Mouse (Mus musculus) forebrain, embryonic 14.5 days (tissue): Measurements from ENCODE around the gene Pfdn6. TPM values are rescaled to one million over a fixed set of nuclear protein-coding genes. Genes with fewer than 3 reads are reported as not detected.

Experiments used
- ATAC-seq: fragments of 200-750 bp; cut with Nextera tagmentation; 2 replicates; pipeline ENCODE4 v1.8.0; 2017; ENCODE audit warnings: mild to moderate bottlenecking, moderate library complexity
- DNase-seq: peaks from one replicate; pipeline ENCODE4 v3.0.0-alpha.2; 2015; ENCODE audit warnings: low spot score
- H3K27ac ChIP-seq: fragments of 300-500 bp; sonication (generic); 2 replicates; pipeline ENCODE4 v1.5.1; 2014; ENCODE audit warnings: low read depth, mild to moderate bottlenecking, control low read depth, low read length, moderate library complexity
- H3K27me3 ChIP-seq: fragments of 300-500 bp; sonication (generic); replicated peaks from 2 replicates; pipeline ENCODE4 v1.6.1; 2014; ENCODE audit warnings: low read length, control low read depth, mixed read lengths; ENCODE audit not compliant: control insufficient read depth, insufficient read depth
- H3K36me3 ChIP-seq: fragments of 300-500 bp; sonication (generic); 2 replicates; pipeline ENCODE4 v1.6.1; 2014; ENCODE audit warnings: low read length, control low read depth; ENCODE audit not compliant: control insufficient read depth, insufficient read depth
- H3K4me1 ChIP-seq: fragments of 300-500 bp; sonication (generic); 2 replicates; pipeline ENCODE4 v1.6.1; 2014; ENCODE audit warnings: antibody characterized with exemption, low read length, control low read depth; ENCODE audit not compliant: control insufficient read depth, insufficient read depth
- H3K4me2 ChIP-seq: fragments of 300-500 bp; sonication (generic); 2 replicates; pipeline ENCODE4 v1.6.1; 2014; ENCODE audit warnings: mild to moderate bottlenecking, control low read depth, low read length
- H3K4me3 ChIP-seq: fragments of 300-500 bp; sonication (generic); 2 replicates; pipeline ENCODE4 v1.5.1; 2014; ENCODE audit warnings: low read depth, low read length, control low read depth
- H3K9ac ChIP-seq: fragments of 300-500 bp; sonication (generic); 2 replicates; pipeline ENCODE4 v1.6.1; 2014; ENCODE audit warnings: mild to moderate bottlenecking, low read length, control low read depth, moderate library complexity
- H3K9me3 ChIP-seq: fragments of 300-500 bp; sonication (generic); replicated peaks from 2 replicates; pipeline ENCODE4 v1.6.1; 2016; ENCODE audit warnings: low read length, control low read depth, mixed read lengths; ENCODE audit not compliant: control insufficient read depth
- WGBS: fragments of 180-500 bp; shearing (Covaris S2); extraction: QIAGEN DNeasy Blood & Tissue Kit; methylation state at CpG from one replicate; pipeline ENCODE4 v1.1.7; 2014; 5-methylcytosine and 5-hydroxymethylcytosine counted together
- polyA plus RNA-seq: library from polyadenylated mRNA; unstranded; fragments of >200 nt; fragmentation: Nextera tagmentation; extraction: Ambion mirVana; gene quantifications from 2 replicates; pipeline ENCODE4 v1.2.1, GENCODE M21; 2014

Pfdn6 gene
- polyA plus RNA-seq, 1 experiment from 2014 or later, result 185 TPM

DNA sequence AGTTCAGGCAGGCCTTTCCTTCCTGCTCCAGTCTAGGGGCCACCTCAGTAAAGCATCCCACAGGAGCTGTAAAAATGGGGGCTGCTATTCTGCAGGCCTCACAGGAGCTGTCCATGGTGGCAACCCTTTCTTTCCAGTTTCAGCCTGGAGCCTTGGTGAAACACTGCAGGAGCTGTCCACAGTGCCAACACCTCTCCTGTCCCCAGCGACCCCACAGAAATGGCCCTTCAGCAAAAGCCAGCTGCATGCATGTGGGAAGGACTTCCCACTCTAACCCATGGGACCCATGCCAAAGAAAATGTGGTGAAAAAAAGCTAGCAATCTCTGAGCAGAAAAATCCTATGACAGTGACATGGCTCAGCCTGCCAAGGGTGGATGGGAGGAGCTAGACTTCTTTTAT lies 32.5 kb upstream of the Pfdn6 start:
- H3K27ac ChIP-seq, result no peak overlapping the region
- WGBS, result 5% methylated on average over 1 of the region's 1 CpGs
- no peaks in the 10 kb centered on the region for H3K9me3 ChIP-seq
- H3K4me1 ChIP-seq, result no peaks in the 10 kb centered on the region
- no peak overlapping the region for H3K9ac ChIP-seq
- ATAC-seq, result no peak
- H3K4me3 ChIP-seq, result no peak overlapping the region
- DNase-seq, result no peak
- H3K36me3 ChIP-seq, result no peaks in the 10 kb centered on the region
- peaks cover 3% of the 10 kb centered on the region for H3K27me3 ChIP-seq
- no peak overlapping the region for H3K4me2 ChIP-seq

DNA sequence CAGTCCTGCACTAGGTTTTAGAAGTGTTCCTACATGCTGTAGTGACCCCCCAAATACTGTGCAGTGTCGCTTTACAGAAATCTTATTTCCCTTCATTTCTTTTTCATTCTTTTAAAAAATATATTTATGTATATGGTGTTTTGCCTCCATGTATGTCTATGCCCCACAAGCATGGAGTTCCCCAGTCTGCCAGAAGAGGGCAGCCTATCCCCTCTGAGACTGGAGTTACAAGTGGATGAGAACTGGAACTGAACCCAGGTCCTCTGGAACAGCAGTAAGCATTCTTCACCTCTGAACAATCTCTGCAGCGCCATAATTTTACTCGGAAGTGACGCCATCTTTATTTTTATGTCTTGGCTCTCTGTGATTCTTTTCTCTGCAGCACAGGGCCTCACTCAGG lies 29.3 kb upstream of the Pfdn6 start:
- Histone ChIP-seq H3K9me3 (no peaks in the 10 kb centered on the region), H3K36me3 (peaks cover 19% of the 10 kb centered on the region), H3K4me1 (no peaks in the 10 kb centered on the region), H3K4me3 (no peak overlapping the region), H3K27me3 (no peaks in the 10 kb centered on the region), H3K9ac (no peak overlapping the region), H3K27ac (no peak overlapping the region), H3K4me2 (no peak overlapping the region)
- DNase-seq (no peak), ATAC-seq (no peak)
- WGBS, result 82% methylated on average over 4 of the region's 4 CpGs

DNA sequence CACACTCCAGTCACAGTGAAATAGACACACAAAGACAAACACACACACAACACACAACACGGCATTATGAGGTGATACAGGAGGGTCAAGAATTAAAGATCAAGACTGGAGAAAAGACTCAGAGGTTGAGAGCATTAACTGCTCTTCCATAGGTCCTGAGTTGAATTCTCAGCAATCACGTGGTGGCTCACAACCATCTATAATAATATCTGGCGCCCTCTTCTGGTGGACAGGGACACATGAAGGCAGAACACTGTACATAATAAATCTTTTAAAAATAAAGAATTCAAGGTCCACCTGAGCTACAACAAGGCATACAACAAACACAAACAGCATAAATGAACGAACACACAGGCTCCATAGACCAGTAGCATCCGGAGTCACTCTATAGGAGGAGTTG lies 28.8 kb upstream of the Pfdn6 start:
- Histone ChIP-seq H3K4me3 (no peak overlapping the region), H3K27me3 (no peaks in the 10 kb centered on the region), H3K4me2 (no peak overlapping the region), H3K4me1 (no peaks in the 10 kb centered on the region), H3K36me3 (peaks cover 21% of the 10 kb centered on the region), H3K9me3 (no peaks in the 10 kb centered on the region), H3K27ac (no peak overlapping the region), H3K9ac (no peak overlapping the region)
- ATAC-seq (peak; percentile 77), DNase-seq (peak; percentile 73)
- 31% methylated on average over 5 of the region's 5 CpGs for WGBS

DNA sequence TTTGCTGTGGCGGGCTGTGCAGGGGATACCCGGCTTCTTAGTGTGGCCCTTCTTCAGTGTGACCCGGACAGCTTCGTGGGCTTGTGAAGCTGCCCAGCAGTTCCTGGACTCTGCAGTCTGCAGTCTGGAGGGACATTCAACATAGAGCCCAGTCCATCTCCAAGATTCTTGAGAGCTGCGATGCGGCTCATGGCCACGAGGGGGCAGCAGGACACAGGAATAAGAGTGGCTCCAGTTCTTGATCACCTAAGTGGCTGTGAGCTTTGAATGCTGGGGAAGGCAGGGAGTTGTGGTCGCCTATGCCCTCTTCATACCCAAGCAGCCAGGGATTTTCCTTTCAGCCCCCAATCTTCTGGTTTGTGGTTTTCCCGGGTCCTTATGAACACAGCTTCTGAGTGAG lies 28.3 kb upstream of the Pfdn6 start:
- H3K9ac ChIP-seq, result no peak overlapping the region
- no peaks in the 10 kb centered on the region for H3K27me3 ChIP-seq
- no peak overlapping the region for H3K27ac ChIP-seq
- no peaks in the 10 kb centered on the region for H3K9me3 ChIP-seq
- peaks cover 24% of the 10 kb centered on the region for H3K36me3 ChIP-seq
- ATAC-seq (peak; percentile 82), DNase-seq (peak; percentile 85)
- WGBS, result 2% methylated on average over 9 of the region's 9 CpGs
- no peak overlapping the region for H3K4me3 ChIP-seq
- H3K4me2 ChIP-seq, result no peak overlapping the region
- no peaks in the 10 kb centered on the region for H3K4me1 ChIP-seq

DNA sequence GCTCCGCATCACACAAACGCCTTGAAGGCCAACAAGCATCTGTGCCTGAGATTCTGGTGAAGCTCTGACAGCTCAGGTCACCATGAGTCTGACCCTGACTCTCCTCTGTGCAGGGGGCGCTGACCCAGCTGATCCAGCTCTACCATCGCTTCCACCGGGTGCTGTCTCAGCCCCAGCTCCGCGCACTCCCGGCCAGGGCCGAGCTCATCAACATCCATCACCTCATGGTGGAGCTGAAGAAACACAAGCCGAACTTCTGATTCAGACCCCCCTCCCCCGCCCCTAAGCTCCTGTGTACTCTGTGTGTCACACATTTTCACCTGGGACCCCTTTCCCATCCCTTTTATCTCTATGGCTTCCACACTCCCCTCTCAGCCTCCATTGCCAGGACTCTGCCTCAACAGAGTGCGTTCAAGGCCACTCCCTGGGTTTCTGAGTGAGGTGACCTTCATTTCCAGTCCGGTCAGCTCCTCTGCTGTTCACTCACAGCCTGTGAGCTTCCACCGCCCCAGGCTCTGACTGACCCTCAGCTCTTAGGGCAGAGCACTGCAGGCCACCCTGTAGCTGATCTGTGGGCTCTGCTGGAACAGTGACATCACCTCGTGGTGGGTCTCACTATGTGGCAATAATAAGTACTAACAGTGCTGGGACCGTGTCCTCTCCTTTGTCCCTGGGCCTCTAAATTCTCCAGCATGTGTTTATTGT lies 25.9 kb upstream of the Pfdn6 start:
- no peak for ATAC-seq
- 92% methylated on average over 16 of the region's 16 CpGs for WGBS
- Histone ChIP-seq H3K9me3 (no peaks in the 10 kb centered on the region), H3K4me3 (no peak overlapping the region), H3K27ac (no peak overlapping the region), H3K36me3 (peaks cover 49% of the 10 kb centered on the region), H3K4me2 (no peak overlapping the region), H3K9ac (no peak overlapping the region), H3K4me1 (no peaks in the 10 kb centered on the region), H3K27me3 (no peaks in the 10 kb centered on the region)
- DNase-seq, result no peak

DNA sequence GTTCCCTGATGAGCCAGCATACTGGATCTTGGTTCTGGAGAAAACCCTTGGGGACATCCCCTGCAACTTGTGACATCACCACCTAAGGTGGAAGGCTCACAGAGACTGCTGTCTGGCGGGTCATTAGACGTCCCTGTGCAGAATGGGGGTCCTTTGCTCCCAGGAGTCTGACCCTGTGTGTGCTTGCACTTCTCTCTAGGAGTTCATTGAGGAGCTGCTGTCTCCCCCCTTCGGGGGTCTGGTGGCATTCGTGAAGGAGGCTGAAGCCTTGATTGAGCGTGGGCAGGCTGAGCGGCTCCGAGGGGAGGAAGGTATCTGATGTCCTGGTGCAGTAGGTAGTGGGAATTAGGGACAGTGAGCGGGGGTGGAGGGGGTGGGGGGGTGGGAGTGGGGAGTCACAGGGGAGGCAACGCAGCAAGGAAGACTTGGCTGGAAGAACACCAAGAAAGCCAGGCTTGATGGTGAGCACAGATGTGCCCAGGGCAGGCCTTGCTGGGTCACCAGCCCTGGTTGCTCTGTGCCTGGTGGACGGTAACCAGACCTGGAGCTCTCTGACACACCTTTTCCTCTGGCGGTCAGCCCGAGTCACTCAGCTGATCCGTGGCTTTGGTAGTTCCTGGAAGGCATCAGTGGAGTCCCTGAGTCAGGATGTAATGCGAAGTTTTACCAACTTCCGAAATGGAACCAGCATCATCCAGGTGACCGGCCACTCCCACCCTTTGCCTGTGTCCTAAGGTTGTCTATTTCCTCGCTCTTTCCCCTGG lies 25.1 kb upstream of the Pfdn6 start:
- Histone ChIP-seq H3K4me3 (no peak overlapping the region), H3K27me3 (no peaks in the 10 kb centered on the region), H3K36me3 (peaks cover 55% of the 10 kb centered on the region), H3K4me1 (no peaks in the 10 kb centered on the region), H3K9ac (no peak overlapping the region), H3K27ac (no peak overlapping the region), H3K4me2 (no peak overlapping the region), H3K9me3 (no peaks in the 10 kb centered on the region)
- ATAC-seq, result no peak
- WGBS, result 92% methylated on average over 17 of the region's 17 CpGs
- DNase-seq, result no peak

DNA sequence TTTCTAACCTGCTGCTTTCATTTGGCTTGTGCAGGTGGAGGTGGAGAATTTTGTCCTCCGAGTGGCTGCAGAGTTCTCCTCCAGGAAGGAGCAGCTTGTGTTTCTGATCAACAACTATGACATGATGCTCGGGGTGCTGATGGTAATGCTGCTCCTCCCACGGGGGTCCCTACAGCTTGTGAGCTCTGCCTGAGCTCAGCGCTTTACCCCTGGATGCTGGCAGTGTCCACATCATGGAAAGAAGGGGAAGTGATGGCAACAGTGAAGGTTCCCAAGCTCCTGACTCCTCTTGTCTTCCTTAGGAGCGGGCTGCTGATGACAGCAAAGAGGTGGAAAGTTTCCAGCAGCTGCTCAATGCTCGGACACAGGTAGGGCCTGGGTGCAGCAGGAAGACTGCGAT lies 22.7 kb upstream of the Pfdn6 start:
- no peak overlapping the region for H3K4me2 ChIP-seq
- ATAC-seq, result no peak
- no peaks in the 10 kb centered on the region for H3K4me1 ChIP-seq
- H3K27ac ChIP-seq, result no peak overlapping the region
- no peak overlapping the region for H3K9ac ChIP-seq
- 88% methylated on average over 7 of the region's 7 CpGs for WGBS
- H3K27me3 ChIP-seq, result no peaks in the 10 kb centered on the region
- no peak for DNase-seq
- H3K4me3 ChIP-seq, result no peak overlapping the region
- H3K9me3 ChIP-seq, result no peaks in the 10 kb centered on the region
- H3K36me3 ChIP-seq, result peaks cover 75% of the 10 kb centered on the region

DNA sequence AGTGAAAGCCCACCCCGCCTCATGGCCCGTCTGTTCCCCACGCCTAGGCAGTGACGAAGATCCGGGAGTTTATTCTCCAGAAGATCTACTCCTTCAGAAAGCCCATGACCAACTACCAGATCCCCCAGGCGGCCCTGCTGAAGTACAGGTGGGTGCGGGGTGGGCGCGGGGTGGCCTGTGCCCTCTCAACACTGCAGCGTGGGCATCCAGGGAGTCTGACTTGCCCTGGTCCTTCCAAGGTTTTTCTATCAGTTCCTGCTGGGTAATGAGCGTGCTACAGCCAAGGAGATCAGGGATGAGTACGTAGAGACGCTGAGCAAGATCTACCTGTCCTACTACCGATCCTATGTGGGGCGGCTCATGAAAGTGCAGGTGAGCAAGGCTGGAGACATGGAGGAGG lies 19.8 kb upstream of the Pfdn6 start:
- ATAC-seq, result no peak
- H3K4me1 ChIP-seq, result peaks cover 7% of the 10 kb centered on the region

DNA sequence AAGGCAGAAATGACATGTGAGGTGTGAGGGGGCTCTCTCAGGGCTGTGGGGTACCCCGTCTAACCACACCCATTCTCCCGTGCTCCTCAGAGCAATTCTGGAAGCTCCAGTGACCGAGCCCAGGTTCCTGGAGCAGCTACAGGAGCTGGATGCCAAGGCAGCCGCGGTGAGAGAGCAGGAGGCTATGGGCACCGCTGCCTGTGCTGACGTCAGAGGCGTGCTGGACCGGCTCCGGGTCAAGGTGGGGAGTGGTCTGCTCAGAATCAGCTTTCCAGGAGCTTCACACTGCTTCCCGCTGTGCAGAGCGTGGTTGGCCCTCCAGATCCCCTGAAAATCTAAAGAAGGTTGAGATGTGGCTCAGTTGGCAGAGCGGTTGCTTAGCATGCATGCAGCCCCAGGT lies 19.0 kb upstream of the Pfdn6 start:
- H3K4me1 ChIP-seq, result peaks cover 13% of the 10 kb centered on the region
- no peak for DNase-seq
- H3K9ac ChIP-seq, result no peak overlapping the region; the same call in 1 of the 2 replicates
- H3K27me3 ChIP-seq, result no peaks in the 10 kb centered on the region
- H3K9me3 ChIP-seq, result no peaks in the 10 kb centered on the region
- no peak overlapping the region for H3K27ac ChIP-seq
- no peak for ATAC-seq
- no peak overlapping the region for H3K4me2 ChIP-seq
- no peak overlapping the region for H3K4me3 ChIP-seq
- WGBS, result 95% methylated on average over 13 of the region's 13 CpGs
- peaks cover 57% of the 10 kb centered on the region for H3K36me3 ChIP-seq

More for the DNA sequence above, 19.8 kb upstream of the Pfdn6 start:
- H3K9me3 ChIP-seq, result no peaks in the 10 kb centered on the region
- H3K27me3 ChIP-seq, result no peaks in the 10 kb centered on the region
- no peak overlapping the region for H3K4me2 ChIP-seq
- no peak for DNase-seq
- H3K4me3 ChIP-seq, result no peak overlapping the region
- WGBS, result 94% methylated on average over 15 of the region's 15 CpGs
- H3K27ac ChIP-seq, result no peak overlapping the region
- H3K9ac ChIP-seq, result no peak overlapping the region
- peaks cover 58% of the 10 kb centered on the region for H3K36me3 ChIP-seq
